Mouse (Mus musculus) T-helper 2 cell (primary cell): ENCODE results near the gene Sphkap.

ENCODE experiments used
- in situ Hi-C: fragments of 300-600 bp; cut with MboI, MseI; formaldehyde crosslinking; loops from one replicate; pipeline ENCODE4 v1.15.1; 2025; ENCODE audit warnings: high pct_unique_total_duplicates

Sphkap gene

DNA sequence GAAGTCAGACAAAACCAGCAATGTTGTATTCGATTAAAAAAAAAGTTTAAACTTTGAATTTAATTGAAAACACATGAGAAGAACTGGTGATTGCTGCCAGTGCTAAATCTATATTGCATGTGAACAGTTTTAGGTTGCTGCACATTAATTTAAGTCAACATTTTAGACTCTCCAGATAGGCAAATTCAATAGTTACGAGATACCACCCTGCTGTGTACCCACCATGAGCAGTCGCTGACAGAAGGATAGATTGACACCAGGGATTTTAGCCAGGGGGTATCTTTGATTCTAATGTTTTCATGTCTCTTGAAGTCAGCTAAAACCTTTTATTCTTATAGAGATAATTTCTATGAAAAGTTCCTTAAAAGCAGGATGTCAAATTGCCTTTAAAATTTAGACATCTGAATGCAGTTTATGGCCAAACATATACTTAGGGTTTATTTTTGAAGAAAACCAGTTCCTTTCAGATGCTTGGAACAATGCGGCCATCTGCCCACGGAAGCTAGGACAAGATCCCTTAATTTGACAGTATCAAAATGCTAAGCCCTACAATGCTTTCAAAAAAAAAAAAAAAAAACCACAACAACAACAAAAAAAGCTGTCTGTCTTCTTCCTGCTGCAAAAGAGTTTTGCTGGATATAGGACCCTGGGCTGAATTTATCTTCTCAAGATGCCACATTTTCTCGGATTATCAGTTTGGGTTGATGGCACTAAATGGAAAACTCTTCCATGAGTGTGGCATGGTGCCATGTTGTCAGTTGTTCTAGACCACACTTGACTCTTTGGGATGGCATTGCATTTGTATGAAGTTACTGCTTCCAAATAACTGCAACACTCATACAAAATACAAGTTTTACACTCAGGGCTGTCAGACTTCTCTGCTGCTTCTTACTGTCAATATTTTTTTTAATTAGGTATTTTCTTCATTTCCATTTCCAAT lies 110.6 kb downstream of the Sphkap start:
- in situ Hi-C loops, result no loop called here

DNA sequence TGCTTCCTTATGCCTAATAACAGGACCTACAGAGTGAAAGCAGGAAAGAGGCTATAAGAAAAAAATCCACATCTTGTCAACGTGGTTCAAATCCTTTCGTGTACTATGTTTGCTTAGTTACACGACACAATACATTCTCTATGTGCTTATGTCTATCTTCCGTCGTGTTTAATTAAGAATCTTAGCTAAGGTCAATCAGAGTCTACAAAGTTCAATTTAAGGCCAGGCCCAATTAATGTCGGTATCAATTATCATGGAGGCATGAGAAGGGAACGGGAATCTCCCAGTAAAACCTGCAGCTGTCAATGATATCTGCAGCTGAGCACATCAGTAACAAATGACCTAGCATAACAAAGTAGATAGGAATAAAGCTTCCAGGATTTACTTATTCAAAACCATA lies 122.1 kb downstream of the Sphkap start:
- in situ Hi-C loops, result no loop called here

DNA sequence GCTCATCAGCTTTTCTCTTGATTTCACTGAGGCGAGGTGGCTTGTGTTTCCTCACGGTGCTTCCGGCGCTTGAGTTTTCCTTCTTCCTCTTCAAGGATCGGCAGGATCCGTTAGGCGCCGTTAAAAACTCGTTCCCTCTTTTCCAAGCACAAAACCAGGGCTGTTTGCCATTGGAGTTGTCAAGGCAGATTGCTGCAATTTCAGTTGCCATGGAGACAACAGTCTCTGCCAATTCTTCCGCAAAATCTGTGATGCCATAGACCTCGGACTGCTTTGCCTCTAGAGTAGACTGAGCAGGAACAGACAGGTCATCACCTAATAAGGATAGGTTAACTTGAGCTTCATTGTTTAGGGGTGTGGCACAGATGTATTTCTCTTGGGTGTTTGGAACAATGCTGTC lies 131.0 kb downstream of the Sphkap start:
- in situ Hi-C loops, result no loop called here

DNA sequence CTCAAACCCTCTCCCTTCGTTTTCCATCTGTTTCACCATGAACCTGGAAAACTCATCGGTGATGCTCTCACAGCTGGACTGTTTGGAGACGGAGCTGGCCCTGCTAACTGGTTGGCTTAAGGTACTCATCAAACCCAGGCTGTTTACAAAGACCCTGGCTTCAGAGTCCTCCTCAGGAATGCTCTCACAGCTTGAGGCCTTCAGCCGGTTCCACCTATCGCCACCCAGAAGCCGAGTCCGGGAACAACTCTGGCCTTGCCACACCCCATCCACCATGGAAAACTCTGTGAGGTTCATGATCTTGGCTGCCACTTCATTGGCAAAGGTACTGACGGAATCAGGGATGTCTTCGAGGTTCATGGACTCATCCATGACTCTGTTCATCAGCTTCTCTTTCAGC lies 131.4 kb downstream of the Sphkap start:
- in situ Hi-C loops, result no loop called here

DNA sequence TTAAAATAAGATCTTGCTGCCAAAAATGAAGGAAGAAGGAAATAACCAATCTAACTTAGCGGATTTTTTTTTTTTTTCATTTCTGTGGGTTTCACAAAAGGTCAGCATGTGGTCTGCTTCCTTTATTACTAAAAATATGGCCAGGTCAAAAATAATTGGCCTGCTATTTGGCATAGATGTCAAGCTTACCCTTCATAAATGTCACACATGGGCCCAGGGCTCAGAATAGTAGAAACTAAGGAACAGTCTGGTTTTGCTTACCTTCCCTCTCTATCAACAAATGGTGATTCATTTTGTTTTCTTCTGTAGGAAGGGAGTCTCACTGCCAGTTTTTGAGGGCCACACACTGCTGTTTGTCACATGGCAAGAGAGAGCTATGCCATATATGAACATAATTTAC lies 156.3 kb downstream of the Sphkap start:
- in situ Hi-C loops, result no loop called here

DNA sequence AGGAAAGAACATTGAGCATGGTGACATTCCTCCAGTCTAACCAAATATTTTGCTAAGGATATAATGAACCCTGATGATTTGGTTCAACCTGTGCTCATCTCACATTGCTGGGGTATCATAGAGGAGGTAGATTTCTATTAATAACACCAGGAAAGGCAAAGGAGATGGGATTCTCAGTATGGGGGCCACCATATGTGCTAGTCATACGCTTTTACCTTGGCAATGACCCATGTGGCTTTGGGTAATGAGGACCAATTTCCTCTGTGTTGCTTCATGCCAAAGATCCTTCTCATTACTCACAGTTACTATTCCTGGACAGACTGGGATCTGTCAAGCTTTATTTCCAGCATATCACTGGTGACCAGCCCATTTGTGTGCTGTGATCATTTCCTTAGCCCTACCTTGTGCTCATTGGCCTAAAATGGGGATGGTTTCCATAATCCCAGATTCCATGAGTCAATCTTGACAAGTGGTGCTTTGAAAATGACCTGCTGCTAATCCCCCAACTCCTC lies 159.7 kb downstream of the Sphkap start:
- in situ Hi-C loops, result no loop called here

DNA sequence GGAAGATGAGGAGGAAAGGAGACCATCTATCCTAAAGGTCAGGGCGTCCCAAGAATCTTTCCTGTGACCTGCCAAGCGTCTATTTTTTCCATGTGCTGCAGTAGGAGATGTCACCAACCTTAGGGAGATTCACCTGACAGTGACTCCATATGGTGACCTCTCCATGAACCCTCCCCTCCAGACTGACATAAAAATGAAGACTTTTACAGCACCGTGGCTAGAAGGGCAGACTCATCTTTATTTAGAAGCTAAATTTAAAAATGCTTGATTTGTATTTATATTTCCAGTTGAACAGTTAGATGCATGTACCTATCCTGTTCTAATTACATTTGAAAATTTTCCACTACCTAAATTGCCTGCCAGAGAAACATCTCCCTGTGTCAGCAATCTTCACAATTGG lies 180.1 kb downstream of the Sphkap start:
- in situ Hi-C loops, result no loop called here

DNA sequence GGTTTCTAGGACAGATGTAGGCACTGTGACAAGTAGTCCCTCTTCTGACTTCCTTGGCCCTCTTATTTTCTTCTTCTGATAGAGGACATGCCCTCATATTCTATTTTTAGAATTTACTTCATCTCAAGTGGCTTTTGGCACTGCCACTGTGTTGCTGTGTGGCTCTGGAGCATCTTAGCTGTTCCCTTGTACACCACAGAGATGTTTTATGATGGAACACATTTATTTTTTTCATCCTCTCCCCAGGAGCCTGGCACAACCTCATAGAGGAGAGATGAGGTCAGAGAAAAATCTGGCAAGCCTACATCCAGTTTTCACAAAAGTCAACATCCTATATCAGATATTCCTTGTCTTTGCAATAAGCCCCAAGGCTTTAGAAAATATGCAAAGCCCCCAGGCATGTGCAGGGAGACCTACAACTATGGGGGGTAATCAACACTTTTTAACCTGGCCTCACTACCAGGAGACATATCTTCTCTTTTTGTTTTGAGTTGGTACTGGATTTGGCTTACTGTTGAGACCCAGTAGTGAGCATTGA lies 183.5 kb downstream of the Sphkap start:
- in situ Hi-C loops, result no loop called here

DNA sequence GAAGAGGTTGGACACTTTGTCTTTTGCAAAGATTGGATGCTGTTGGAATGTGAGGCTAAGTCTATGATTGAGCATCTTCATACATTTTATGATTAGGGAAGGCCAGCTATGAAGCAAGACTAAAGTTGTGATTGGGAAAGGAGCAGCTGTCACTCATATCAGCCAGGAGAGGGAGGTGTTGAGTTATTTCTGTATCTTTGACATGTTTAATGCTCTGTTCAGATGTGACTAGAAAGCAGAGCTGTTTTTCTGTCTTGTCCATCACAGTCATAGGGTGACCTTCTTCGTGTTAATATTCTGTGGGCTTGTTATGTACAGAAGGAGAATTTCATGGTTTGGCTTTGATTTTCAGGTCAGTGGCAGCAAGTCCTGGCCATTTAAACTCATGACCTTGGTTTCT lies 184.9 kb downstream of the Sphkap start:
- in situ Hi-C loops, result no loop called here

DNA sequence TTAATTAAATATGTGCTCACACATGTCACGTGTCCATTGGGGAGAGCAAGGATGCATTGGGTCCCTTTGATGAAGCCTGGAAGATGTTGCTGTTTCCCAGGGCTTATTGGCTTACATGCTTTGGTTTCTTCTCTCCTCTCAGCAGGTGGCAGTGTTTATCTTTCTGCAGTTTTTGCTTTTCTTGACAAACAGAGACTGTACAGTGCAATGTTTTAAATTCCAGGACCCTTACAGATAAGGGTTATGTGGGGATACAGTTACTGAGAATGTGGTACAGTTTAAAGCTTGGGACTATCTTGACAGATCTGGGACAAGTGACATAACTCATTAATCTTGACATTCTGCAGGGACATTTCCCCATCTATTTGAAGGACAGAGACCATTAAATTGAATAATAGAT lies 189.7 kb downstream of the Sphkap start:
- in situ Hi-C loops, result no loop called here

DNA sequence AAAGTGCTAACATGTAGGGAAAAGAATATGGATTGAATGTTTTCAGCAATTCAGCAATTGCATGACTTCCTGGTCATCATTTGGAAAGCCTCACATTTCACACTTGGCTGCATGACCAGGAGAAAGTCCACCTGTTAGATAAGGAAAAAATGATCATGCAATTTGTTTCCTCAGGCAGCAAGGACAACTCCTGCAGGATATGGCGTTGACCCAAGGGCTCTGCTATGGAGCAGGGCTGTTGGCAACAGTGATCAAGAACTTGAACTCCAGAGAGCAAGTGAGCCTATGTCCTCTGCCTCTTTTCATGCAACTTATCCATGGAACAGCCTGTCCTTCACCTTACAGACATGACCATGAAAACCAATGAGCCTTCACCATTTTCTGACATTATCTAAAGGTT lies 198.0 kb downstream of the Sphkap start:
- in situ Hi-C loops, result no loop called here
